Mouse (Mus musculus): ENCODE data around the gene Xndc1. TPM values are rescaled to one million over a fixed set of nuclear protein-coding genes. Genes with fewer than 3 reads are reported as not detected.

The Xndc1 gene
- 14.4 TPM for polyA plus RNA-seq (2014; fragmentation: Illumina TruSeq; extraction: RNeasy Lipid Tissue Mini Kit (QIAGEN cat#74804))

GRCm38 (mm10) chr7:102065046-102065891 lies at the start of gene Xndc1, which contains the start of the genes Rnf121 and Xntrpc:
Gene Xndc1 (plus strand): TSS chr7:102065511.
Gene Rnf121 (minus strand): TSS chr7:102065469.
Gene Xntrpc (plus strand): TSS chr7:102065713.

GRCm38 (mm10) chr7:102018590-102018989 lies 46.7 kb upstream of the Xndc1 start, which contains the start of gene Il18bp:
Gene Il18bp (minus strand): TSS chr7:102018690.

GRCm38 (mm10) chr7:102082816-102083215 lies 17.5 kb downstream of the Xndc1 start, which contains the start of gene Trpc2:
Gene Trpc2 (plus strand): TSS chr7:102083116.

GRCm38 (mm10) chr7:102101487-102101886 lies 36.2 kb downstream of the Xndc1 start, which contains the start of gene Art1:
Gene Art1 (plus strand): TSS chr7:102101743.

GRCm38 (mm10) chr7:102109171-102109570 lies 43.9 kb downstream of the Xndc1 start, which contains the start of gene Art5:
Gene Art5 (minus strand): TSS chr7:102109489.

GRCm38 (mm10) chr7:102116579-102117331 lies 51.4 kb downstream of the Xndc1 start, which contains the start of gene Chrna10:
Gene Chrna10 (minus strand): TSS chr7:102116828.

Other genes starting within 250 kb of the Xndc1 start
- not detected for gene Phox2a, start 247.2 kb upstream of the Xndc1 start, polyA plus RNA-seq (2014; fragmentation: Illumina TruSeq; extraction: RNeasy Lipid Tissue Mini Kit (QIAGEN cat#74804))
- 43.3 TPM for gene Inppl1, start 227.3 kb upstream of the Xndc1 start, polyA plus RNA-seq (2014; fragmentation: Illumina TruSeq; extraction: RNeasy Lipid Tissue Mini Kit (QIAGEN cat#74804))
- gene Folr2, start 208.3 kb upstream of the Xndc1 start, polyA plus RNA-seq (2014; fragmentation: Illumina TruSeq; extraction: RNeasy Lipid Tissue Mini Kit (QIAGEN cat#74804)) = not detected
- 8.1 TPM for gene Anapc15, start 201.8 kb upstream of the Xndc1 start, polyA plus RNA-seq (2014; fragmentation: Illumina TruSeq; extraction: RNeasy Lipid Tissue Mini Kit (QIAGEN cat#74804))
- gene Folr1, start 194.7 kb upstream of the Xndc1 start, polyA plus RNA-seq (2014; fragmentation: Illumina TruSeq; extraction: RNeasy Lipid Tissue Mini Kit (QIAGEN cat#74804)) = 12.2 TPM
- 8.6 TPM for gene Lamtor1, start 159.6 kb upstream of the Xndc1 start, polyA plus RNA-seq (2014; fragmentation: Illumina TruSeq; extraction: RNeasy Lipid Tissue Mini Kit (QIAGEN cat#74804))
- gene Tomt, start 159.2 kb upstream of the Xndc1 start, polyA plus RNA-seq (2014; fragmentation: Illumina TruSeq; extraction: RNeasy Lipid Tissue Mini Kit (QIAGEN cat#74804)) = not detected
- 3.6 TPM for gene Lrrc51, start 131.6 kb upstream of the Xndc1 start, polyA plus RNA-seq (2014; fragmentation: Illumina TruSeq; extraction: RNeasy Lipid Tissue Mini Kit (QIAGEN cat#74804))
- 125 TPM for gene Numa1, start 131.4 kb upstream of the Xndc1 start, polyA plus RNA-seq (2014; fragmentation: Illumina TruSeq; extraction: RNeasy Lipid Tissue Mini Kit (QIAGEN cat#74804))
- 12.7 TPM for gene Il18bp, start 46.8 kb upstream of the Xndc1 start, polyA plus RNA-seq (2014; fragmentation: Illumina TruSeq; extraction: RNeasy Lipid Tissue Mini Kit (QIAGEN cat#74804))
- 10.1 TPM for gene Rnf121, start within 50 bp of the Xndc1 start, polyA plus RNA-seq (2014; fragmentation: Illumina TruSeq; extraction: RNeasy Lipid Tissue Mini Kit (QIAGEN cat#74804))
- not detected for gene Xntrpc, start 202 bp downstream of the Xndc1 start, polyA plus RNA-seq (2014; fragmentation: Illumina TruSeq; extraction: RNeasy Lipid Tissue Mini Kit (QIAGEN cat#74804))
- not detected for gene Trpc2, start 17.6 kb downstream of the Xndc1 start, polyA plus RNA-seq (2014; fragmentation: Illumina TruSeq; extraction: RNeasy Lipid Tissue Mini Kit (QIAGEN cat#74804))
- gene Art1, start 36.2 kb downstream of the Xndc1 start, polyA plus RNA-seq (2014; fragmentation: Illumina TruSeq; extraction: RNeasy Lipid Tissue Mini Kit (QIAGEN cat#74804)) = not detected
- not detected for gene Art5, start 44.0 kb downstream of the Xndc1 start, polyA plus RNA-seq (2014; fragmentation: Illumina TruSeq; extraction: RNeasy Lipid Tissue Mini Kit (QIAGEN cat#74804))
- gene Chrna10, start 51.3 kb downstream of the Xndc1 start, polyA plus RNA-seq (2014; fragmentation: Illumina TruSeq; extraction: RNeasy Lipid Tissue Mini Kit (QIAGEN cat#74804)) = not detected
- gene Nup98, start 144.7 kb downstream of the Xndc1 start, polyA plus RNA-seq (2014; fragmentation: Illumina TruSeq; extraction: RNeasy Lipid Tissue Mini Kit (QIAGEN cat#74804)) = 76.1 TPM
- 71.1 TPM for gene Pgap2, start 144.7 kb downstream of the Xndc1 start, polyA plus RNA-seq (2014; fragmentation: Illumina TruSeq; extraction: RNeasy Lipid Tissue Mini Kit (QIAGEN cat#74804))
- 3.9 TPM for gene Rhog, start 190.5 kb downstream of the Xndc1 start, polyA plus RNA-seq (2014; fragmentation: Illumina TruSeq; extraction: RNeasy Lipid Tissue Mini Kit (QIAGEN cat#74804))
- 10.8 TPM for gene Stim1, start 202.3 kb downstream of the Xndc1 start, polyA plus RNA-seq (2014; fragmentation: Illumina TruSeq; extraction: RNeasy Lipid Tissue Mini Kit (QIAGEN cat#74804))

All from ovary, adult 10 weeks (tissue).